Mouse (Mus musculus) midbrain, postnatal 0 days (tissue): ENCODE data around the gene Slco2a1. TPM values are rescaled to one million over a fixed set of nuclear protein-coding genes. Genes with fewer than 3 reads are reported as not detected.

Experiments used
- ATAC-seq: fragments of 200-750 bp; cut with Nextera tagmentation; 2 replicates; pipeline ENCODE4 v1.8.0; 2017; ENCODE audit warnings: moderate number of reproducible peaks, mild to moderate bottlenecking, moderate TSS enrichment, moderate library complexity; ENCODE audit not compliant: low FRiP score
- DNase-seq: peaks from one replicate; pipeline ENCODE4 v3.0.0-alpha.2; 2015; ENCODE audit warnings: low spot score
- H3K27ac ChIP-seq: fragments of 300-500 bp; sonication (generic); 2 replicates; pipeline ENCODE4 v1.5.1; 2014; ENCODE audit warnings: low read depth, mild to moderate bottlenecking, low read length, mixed read lengths
- H3K27me3 ChIP-seq: fragments of 300-500 bp; sonication (generic); 2 replicates; pipeline ENCODE4 v1.6.1; 2014; ENCODE audit warnings: low read length, control low read depth, mixed read lengths; ENCODE audit not compliant: insufficient read depth
- H3K36me3 ChIP-seq: fragments of 300-500 bp; sonication (generic); 2 replicates; pipeline ENCODE4 v1.6.1; 2014; ENCODE audit warnings: low read length, control low read depth, mixed read lengths; ENCODE audit not compliant: insufficient read depth
- H3K4me1 ChIP-seq: fragments of 300-500 bp; sonication (generic); 2 replicates; pipeline ENCODE4 v1.6.1; 2014; ENCODE audit warnings: mild to moderate bottlenecking, control low read depth, antibody characterized with exemption, low read length, mixed read lengths; ENCODE audit not compliant: insufficient read depth
- H3K4me2 ChIP-seq: fragments of 300-500 bp; sonication (generic); 2 replicates; pipeline ENCODE4 v1.6.1; 2014; ENCODE audit warnings: low read depth, mild to moderate bottlenecking, low read length, mixed read lengths; ENCODE audit not compliant: poor library complexity, severe bottlenecking
- H3K4me3 ChIP-seq: fragments of 300-500 bp; sonication (generic); 2 replicates; pipeline ENCODE4 v1.5.1; 2014; ENCODE audit warnings: low read depth, mild to moderate bottlenecking, low read length, moderate library complexity
- H3K9ac ChIP-seq: fragments of 300-500 bp; sonication (generic); replicated peaks from 2 replicates; pipeline ENCODE4 v1.6.1; 2014; ENCODE audit warnings: mild to moderate bottlenecking, low read length, moderate library complexity, mixed read lengths; ENCODE audit not compliant: poor library complexity, severe bottlenecking
- H3K9me3 ChIP-seq: fragments of 300-500 bp; sonication (generic); 2 replicates; pipeline ENCODE4 v1.6.1; 2016; ENCODE audit warnings: low read length, control low read depth
- CTCF ChIP-seq: IDR thresholded peaks from 2 replicates; pipeline ENCODE4 v1.5.1; 2016; ENCODE audit warnings: antibody characterized with exemption, mild to moderate bottlenecking
- WGBS: fragments of 180-500 bp; shearing (Covaris S2); extraction: QIAGEN DNeasy Blood & Tissue Kit; methylation state at CpG from one replicate; pipeline ENCODE4 v1.1.7; 2014; 5-methylcytosine and 5-hydroxymethylcytosine counted together
- polyA plus RNA-seq: library from polyadenylated mRNA; unstranded; fragments of >200 nt; fragmentation: Nextera tagmentation; extraction: Ambion mirVana; gene quantifications from 2 replicates; pipeline ENCODE4 v1.2.1, GENCODE M21; 2015
- total RNA-seq: library from RNA; depleted of rRNA; stranded (reverse); fragments of >200 nt; gene quantifications from 2 replicates; pipeline ENCODE4 v1.2.3, GENCODE M21; 2014

Gene Slco2a1
- total and polyA plus RNA-seq, 2 experiments from 2014 or later = 4.2 to 9.3 TPM

DNA sequence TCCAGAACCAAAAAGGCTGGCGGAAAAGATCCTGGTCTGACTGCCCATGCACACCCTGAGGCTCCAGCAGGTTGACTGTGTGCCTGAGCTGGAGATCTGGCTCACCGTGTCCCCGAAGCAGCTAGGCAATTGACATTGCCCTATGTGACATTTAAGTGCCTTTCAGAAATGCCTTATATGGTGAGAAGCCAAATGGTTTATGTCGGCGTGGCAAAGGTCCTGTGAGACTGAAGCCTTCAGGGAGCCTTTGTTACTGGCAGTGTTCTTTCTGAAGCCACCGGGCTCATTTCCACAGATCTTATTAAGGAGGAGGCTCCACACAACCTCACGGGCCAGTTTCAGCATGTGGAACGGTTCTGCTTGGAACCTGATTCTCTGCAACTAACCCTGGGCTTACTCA lies 98.8 kb downstream of the Slco2a1 start:
- H3K4me2 ChIP-seq = no peak overlapping the region

DNA sequence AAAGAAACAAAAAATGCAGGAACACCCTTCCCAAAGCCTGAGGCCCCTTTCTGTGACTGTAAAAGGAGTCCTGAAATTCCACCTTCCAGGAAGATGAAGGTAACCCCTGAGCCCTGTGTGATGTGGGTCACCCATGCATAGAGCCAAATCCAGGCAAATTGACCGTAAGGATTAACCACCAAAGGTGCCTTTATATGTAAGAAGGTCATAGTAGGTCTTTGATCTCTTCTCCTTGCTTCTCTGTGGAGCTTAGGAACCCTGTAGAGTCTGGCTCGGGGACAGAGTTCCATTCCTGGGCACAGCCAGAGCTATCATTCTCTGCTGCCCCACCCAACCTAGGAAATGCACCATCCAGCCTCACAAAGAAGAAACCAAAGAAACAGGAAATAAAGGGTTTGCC lies 100.1 kb downstream of the Slco2a1 start:
- Histone ChIP-seq H3K27me3 (no peaks in the 10 kb centered on the region), H3K4me3 (no peak overlapping the region), H3K36me3 (no peaks in the 10 kb centered on the region), H3K4me2 (no peak overlapping the region), H3K9ac (no peak overlapping the region), H3K4me1 (0 out of 2 replicates have a peak, but pooled peaks cover 3% of the 10 kb centered on the region), H3K9me3 (no peaks in the 10 kb centered on the region), H3K27ac (no peak overlapping the region)
- DNase-seq (no peak), ATAC-seq (no peak)
- WGBS = 23% methylated on average over 2 of the region's 2 CpGs
- no peak for TF ChIP-seq CTCF

More for the DNA sequence above, 98.8 kb downstream of the Slco2a1 start:
- TF ChIP-seq CTCF = no peak
- ATAC-seq = no peak
- no peak for DNase-seq
- no peaks in the 10 kb centered on the region for H3K36me3 ChIP-seq
- H3K9me3 ChIP-seq = no peaks in the 10 kb centered on the region
- H3K9ac ChIP-seq = no peak overlapping the region
- H3K27ac ChIP-seq = no peak overlapping the region
- H3K4me1 ChIP-seq = no peaks in the 10 kb centered on the region
- H3K27me3 ChIP-seq = no peaks in the 10 kb centered on the region
- 74% methylated on average over 8 of the region's 8 CpGs for WGBS
- H3K4me3 ChIP-seq = no peak overlapping the region

DNA sequence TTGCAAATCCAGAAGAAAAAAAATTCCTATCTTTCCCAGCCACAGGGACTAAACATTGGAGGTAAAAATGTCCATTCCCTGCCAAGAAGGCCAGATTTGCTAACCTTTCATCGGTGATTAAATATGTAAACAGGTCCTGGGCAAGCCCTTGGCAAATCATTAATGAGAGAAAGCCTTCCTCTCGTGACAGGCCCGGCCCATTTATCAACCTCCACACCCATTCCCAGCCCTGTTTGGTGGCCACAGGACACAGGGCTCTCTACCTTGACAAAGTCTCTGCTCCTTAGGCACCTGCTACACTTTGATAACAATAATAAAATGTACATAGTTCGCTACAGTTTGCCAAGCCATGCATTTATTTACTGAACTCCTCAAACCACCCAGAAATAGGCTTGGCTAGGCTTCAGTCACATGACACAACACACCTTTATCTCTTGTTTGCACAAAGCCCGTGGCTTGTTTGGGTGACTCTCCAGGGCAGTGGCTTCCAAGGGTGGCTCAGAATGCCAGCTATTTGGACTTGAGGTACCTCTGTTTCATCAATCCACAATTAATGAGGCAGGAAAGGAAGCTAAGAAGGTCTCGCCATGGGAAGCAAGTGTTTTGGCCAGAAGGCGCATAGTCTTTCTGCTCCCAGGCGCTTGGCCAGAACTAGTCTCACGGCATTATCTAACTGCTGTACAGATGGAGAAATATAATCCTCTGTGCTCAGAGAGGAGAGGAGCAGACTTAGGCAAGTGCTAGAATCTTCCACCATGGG lies 101.8 kb downstream of the Slco2a1 start:
- Histone ChIP-seq H3K27me3 (no peaks in the 10 kb centered on the region), H3K9me3 (no peaks in the 10 kb centered on the region), H3K4me2 (no peak overlapping the region), H3K4me1 (0 out of 2 replicates have a peak, but pooled peaks cover 3% of the 10 kb centered on the region), H3K27ac (no peak overlapping the region), H3K9ac (no peak overlapping the region), H3K4me3 (no peak overlapping the region), H3K36me3 (no peaks in the 10 kb centered on the region)
- WGBS = 77% methylated on average over 9 of the region's 9 CpGs
- no peak for ATAC-seq
- DNase-seq = peak; percentile 66
- no peak for TF ChIP-seq CTCF

DNA sequence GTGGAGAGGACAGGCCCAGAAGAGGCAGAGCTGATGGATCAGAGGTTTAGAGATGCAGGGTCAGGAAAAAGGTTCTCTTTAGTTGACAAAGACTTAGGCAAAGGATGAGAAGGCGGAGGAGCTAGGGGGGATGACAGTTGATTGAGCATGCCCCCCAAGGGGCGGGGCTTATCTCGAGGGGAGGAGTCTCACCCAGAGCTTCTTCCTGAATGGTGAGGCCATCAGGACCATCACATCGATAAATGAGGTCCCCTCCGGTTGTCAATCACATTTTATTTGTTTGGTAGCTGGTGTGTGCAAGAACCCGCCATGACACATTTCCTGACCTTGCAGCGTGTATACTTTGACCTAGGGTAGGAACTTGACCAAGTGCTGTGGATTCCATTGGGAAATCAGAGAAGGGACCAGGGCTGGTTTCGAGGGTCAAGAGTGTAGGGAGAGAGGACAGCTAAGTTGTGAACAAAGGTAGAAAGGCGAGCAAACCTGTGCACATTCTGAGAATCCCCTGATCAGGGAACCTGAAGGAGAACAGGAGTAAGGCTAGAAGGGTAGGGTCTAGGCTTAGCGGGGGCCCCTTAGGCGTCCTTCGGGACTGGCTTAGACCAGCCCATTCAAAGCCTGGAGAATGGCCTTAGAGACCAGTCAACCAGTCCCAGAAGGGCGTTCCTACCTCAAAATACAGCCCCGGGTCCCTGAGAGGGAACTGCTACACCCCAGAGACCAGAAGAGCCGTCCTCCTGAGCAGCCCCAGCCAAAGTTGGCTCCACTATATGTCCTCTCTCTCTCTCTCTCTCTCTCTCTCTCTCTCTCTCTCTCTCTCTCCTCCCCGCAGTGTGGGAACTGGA lies 102.7 kb downstream of the Slco2a1 start:
- TF ChIP-seq CTCF = no peak
- 84% methylated on average over 16 of the region's 16 CpGs for WGBS
- Histone ChIP-seq H3K4me2 (no peak overlapping the region), H3K9ac (no peak overlapping the region), H3K27ac (no peak overlapping the region), H3K9me3 (no peaks in the 10 kb centered on the region), H3K4me1 (0 out of 2 replicates have a peak, but pooled peaks cover 3% of the 10 kb centered on the region), H3K27me3 (no peaks in the 10 kb centered on the region), H3K36me3 (no peaks in the 10 kb centered on the region), H3K4me3 (no peak overlapping the region)
- no peak for ATAC-seq
- DNase-seq = no peak

DNA sequence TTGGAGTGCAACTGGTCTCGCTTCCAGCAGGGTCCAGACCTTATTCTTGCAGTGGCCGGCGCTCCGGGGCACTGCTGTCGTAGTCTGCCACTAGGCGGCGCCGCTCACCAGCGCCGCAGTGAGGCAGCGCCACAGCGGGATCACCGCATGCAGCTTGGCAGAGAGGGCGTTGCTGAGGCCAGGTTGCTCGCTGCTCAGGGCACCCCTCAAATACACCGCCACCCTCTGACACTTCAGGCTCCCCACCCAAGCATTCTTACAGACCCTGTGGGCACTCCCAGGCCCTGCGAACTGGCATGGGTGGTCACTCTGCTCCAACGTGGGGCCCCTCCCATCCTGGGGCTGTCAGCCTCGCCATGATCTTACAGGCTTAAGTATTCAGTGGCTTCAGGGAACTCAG lies 103.7 kb downstream of the Slco2a1 start:
- peak; percentile 83 for DNase-seq
- Histone ChIP-seq H3K27ac (no peak overlapping the region; the same call in 1 of the 2 replicates), H3K9me3 (no peaks in the 10 kb centered on the region), H3K4me3 (peak overlapping the region; percentile 26), H3K36me3 (no peaks in the 10 kb centered on the region), H3K27me3 (no peaks in the 10 kb centered on the region), H3K4me1 (0 out of 2 replicates have a peak, but pooled peaks cover 3% of the 10 kb centered on the region), H3K4me2 (peak overlapping the region; percentile 65), H3K9ac (peak overlapping the region; percentile 40)
- under 1% methylated on average over 19 of the region's 19 CpGs for WGBS
- peak; percentile 88 for ATAC-seq
- TF ChIP-seq CTCF = peak; percentile 97

DNA sequence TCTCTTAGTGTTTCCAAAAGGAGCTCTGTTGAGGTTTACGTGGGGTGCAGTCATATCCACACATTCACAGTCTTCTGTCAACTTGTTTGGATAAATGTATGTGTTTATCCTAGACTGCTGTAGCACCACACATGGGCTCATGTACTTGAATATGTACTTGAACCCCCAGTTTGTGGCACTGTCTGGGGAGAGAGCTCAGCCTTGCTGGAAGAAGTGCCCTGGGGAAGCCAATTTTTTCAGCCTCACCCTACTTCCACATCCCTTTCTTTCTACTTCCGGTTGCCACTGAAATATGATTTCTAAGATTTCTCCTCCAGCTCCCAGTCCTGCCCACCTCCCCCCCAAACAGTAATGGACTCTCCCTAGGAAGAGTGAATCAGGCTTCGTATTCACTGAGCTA lies 105.2 kb downstream of the Slco2a1 start:
- H3K36me3 ChIP-seq = no peaks in the 10 kb centered on the region
- H3K9ac ChIP-seq = no peak overlapping the region
- 88% methylated on average over 3 of the region's 3 CpGs for WGBS
- 0 out of 2 replicates have a peak, but pooled peaks cover 3% of the 10 kb centered on the region for H3K4me1 ChIP-seq
- H3K4me3 ChIP-seq = no peak overlapping the region
- H3K4me2 ChIP-seq = no peak overlapping the region
- DNase-seq (no peak), ATAC-seq (no peak)
- H3K9me3 ChIP-seq = no peaks in the 10 kb centered on the region
- no peaks in the 10 kb centered on the region for H3K27me3 ChIP-seq
- no peak overlapping the region for H3K27ac ChIP-seq
- no peak for TF ChIP-seq CTCF
